Mouse (Mus musculus) heart, embryonic 11.5 days (tissue): ENCODE data around the gene Lmntd1. TPM values are rescaled to one million over a fixed set of nuclear protein-coding genes. Genes with fewer than 3 reads are reported as not detected.

Source experiments
- ATAC-seq: fragments of 200-750 bp; cut with Nextera tagmentation; replicated peaks from 2 replicates; pipeline ENCODE4 v1.8.0; 2017; ENCODE audit warnings: moderate library complexity; ENCODE audit not compliant: insufficient number of reproducible peaks, low FRiP score, low TSS enrichment
- H3K27ac ChIP-seq: fragments of 300-500 bp; sonication (generic); 2 replicates; pipeline ENCODE4 v1.5.1; 2014; ENCODE audit warnings: mild to moderate bottlenecking, low read depth, low read length
- H3K27me3 ChIP-seq: fragments of 300-500 bp; sonication (generic); 2 replicates; pipeline ENCODE4 v1.6.1; 2014; ENCODE audit warnings: mild to moderate bottlenecking, low read length, mixed read lengths; ENCODE audit not compliant: control insufficient read depth, insufficient read depth
- H3K36me3 ChIP-seq: fragments of 300-500 bp; sonication (generic); 2 replicates; pipeline ENCODE4 v1.6.1; 2014; ENCODE audit warnings: mild to moderate bottlenecking, low read length, moderate library complexity, mixed read lengths; ENCODE audit not compliant: control insufficient read depth, insufficient read depth
- H3K4me1 ChIP-seq: fragments of 300-500 bp; sonication (generic); 2 replicates; pipeline ENCODE4 v1.6.1; 2014; ENCODE audit warnings: low read length; ENCODE audit not compliant: control insufficient read depth, insufficient read depth
- H3K4me2 ChIP-seq: fragments of 300-500 bp; sonication (generic); 2 replicates; pipeline ENCODE4 v1.6.1; 2014; ENCODE audit warnings: mild to moderate bottlenecking, moderate library complexity
- H3K4me3 ChIP-seq: fragments of 300-500 bp; sonication (generic); 2 replicates; pipeline ENCODE4 v1.5.1; 2014; ENCODE audit warnings: low read depth, low read length
- H3K9ac ChIP-seq: fragments of 300-500 bp; sonication (generic); 2 replicates; pipeline ENCODE4 v1.6.1; 2014; ENCODE audit warnings: mild to moderate bottlenecking, low read depth, low read length, moderate library complexity
- H3K9me3 ChIP-seq: fragments of 300-500 bp; sonication (generic); replicated peaks from 2 replicates; pipeline ENCODE4 v1.6.1; 2016; ENCODE audit warnings: low read length; ENCODE audit not compliant: control insufficient read depth
- WGBS: fragments of 180-500 bp; shearing (Covaris S2); extraction: QIAGEN DNeasy Blood & Tissue Kit; methylation state at CpG from one replicate; pipeline ENCODE4 v1.1.7; 2014; ENCODE audit not compliant: insufficient replicate concordance; 5-methylcytosine and 5-hydroxymethylcytosine counted together
- polyA plus RNA-seq: library from polyadenylated mRNA; unstranded; fragments of >200 nt; fragmentation: Nextera tagmentation; extraction: Ambion mirVana; gene quantifications from 2 replicates; pipeline ENCODE4 v1.2.1, GENCODE M21; 2014

Gene Lmntd1
- polyA plus RNA-seq, 1 experiment from 2014 or later: 4.5 TPM

DNA sequence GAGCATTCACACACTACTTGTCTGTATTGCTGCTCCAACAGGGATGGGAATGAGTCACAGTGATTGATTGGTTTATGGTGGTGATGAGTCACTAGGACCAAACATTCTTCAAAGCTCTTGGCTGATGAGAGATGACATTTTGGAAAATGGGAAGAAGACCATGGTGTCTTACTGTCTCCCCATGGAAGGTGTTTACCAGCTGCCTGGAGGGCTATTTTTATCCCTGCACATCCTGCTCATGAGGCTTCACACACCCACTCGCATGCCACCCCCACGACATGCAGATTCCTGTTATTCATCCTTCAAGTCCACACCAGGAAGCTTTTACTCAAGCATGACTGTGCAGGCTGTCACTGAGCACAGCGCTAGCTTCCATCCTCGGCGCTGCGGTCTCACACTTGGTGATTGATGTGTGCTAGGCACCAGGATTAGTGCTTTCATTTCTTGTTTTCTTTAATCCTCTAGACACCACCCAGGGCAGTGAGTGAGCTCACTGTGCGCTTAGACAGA lies 240.4 kb downstream of the Lmntd1 start:
- Histone ChIP-seq H3K27me3 (no peaks in the 10 kb centered on the region; the same call in 1 of the 2 replicates), H3K4me2 (no peak overlapping the region), H3K4me3 (no peak overlapping the region), H3K27ac (no peak overlapping the region), H3K9me3 (no peaks in the 10 kb centered on the region), H3K36me3 (no peaks in the 10 kb centered on the region), H3K9ac (no peak overlapping the region), H3K4me1 (peaks cover 27% of the 10 kb centered on the region)
- ATAC-seq: no peak
- WGBS: 36% methylated on average over 7 of the region's 7 CpGs

GRCm38 (mm10) chr6:145372066-145372465 lies 242.1 kb downstream of the Lmntd1 start:
- H3K4me1 ChIP-seq: peaks cover 25% of the 10 kb centered on the region
- H3K9me3 ChIP-seq: no peaks in the 10 kb centered on the region
- 44% methylated on average over 2 of the region's 2 CpGs for WGBS
- ATAC-seq: no peak
- no peak overlapping the region for H3K27ac ChIP-seq
- no peak overlapping the region for H3K4me2 ChIP-seq
- H3K4me3 ChIP-seq: no peak overlapping the region
- peaks cover 3% of the 10 kb centered on the region for H3K27me3 ChIP-seq
- H3K9ac ChIP-seq: no peak overlapping the region
- H3K36me3 ChIP-seq: no peaks in the 10 kb centered on the region

DNA sequence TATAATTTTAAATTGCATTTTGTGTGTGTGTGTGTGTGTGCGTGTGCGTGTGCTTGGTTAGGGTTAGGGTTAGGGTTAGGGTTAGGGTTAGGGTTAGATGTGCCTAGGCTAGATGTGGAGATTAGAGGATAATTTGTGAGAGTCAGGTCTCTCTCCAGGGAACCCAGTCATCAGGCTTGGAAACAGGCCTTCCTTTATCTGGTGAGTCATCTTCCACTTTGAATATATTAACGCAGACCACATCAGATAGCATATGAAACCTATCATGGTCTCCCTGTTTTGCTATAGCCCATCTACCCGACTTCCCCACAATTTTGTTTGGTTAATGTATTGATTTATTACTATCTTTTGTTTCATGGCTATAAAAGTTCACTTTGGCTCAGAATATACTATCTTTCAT lies 242.5 kb downstream of the Lmntd1 start:
- 80% methylated on average over 4 of the region's 4 CpGs for WGBS
- no peak overlapping the region for H3K4me2 ChIP-seq
- no peak overlapping the region for H3K27ac ChIP-seq
- no peak overlapping the region for H3K9ac ChIP-seq
- no peak overlapping the region for H3K4me3 ChIP-seq
- H3K9me3 ChIP-seq: no peaks in the 10 kb centered on the region
- peaks cover 3% of the 10 kb centered on the region for H3K27me3 ChIP-seq
- peaks cover 25% of the 10 kb centered on the region for H3K4me1 ChIP-seq
- ATAC-seq: no peak
- no peaks in the 10 kb centered on the region for H3K36me3 ChIP-seq

DNA sequence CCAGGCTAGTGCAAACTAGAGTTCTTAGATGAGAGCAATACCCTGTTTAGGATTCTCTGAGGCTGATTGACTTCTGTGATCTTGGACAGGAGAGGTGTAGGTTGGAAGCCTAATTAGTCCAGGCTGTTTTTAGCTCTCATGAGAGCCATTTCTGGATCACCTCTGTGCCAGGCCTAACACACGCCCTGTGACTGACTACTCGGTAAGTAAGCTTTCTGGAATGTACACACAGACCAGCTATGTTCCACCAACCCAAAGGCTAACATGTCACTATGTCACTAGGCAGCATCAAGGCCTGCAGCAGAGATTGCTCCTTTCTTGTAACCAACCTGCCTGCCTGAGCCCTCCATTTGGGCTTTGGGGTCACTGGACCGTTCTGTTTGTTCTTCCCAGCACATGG lies 243.8 kb downstream of the Lmntd1 start:
- 56% methylated on average over 3 of the region's 3 CpGs for WGBS
- H3K9me3 ChIP-seq: no peaks in the 10 kb centered on the region
- H3K9ac ChIP-seq: no peak overlapping the region
- no peaks in the 10 kb centered on the region for H3K36me3 ChIP-seq
- no peak overlapping the region for H3K4me2 ChIP-seq
- no peak overlapping the region for H3K4me3 ChIP-seq
- no peak for ATAC-seq
- H3K27me3 ChIP-seq: peaks cover 3% of the 10 kb centered on the region; the same call in 1 of the 2 replicates
- H3K27ac ChIP-seq: no peak overlapping the region
- peaks cover 25% of the 10 kb centered on the region for H3K4me1 ChIP-seq

- Histone ChIP-seq H3K9me3 (no peaks in the 10 kb centered on the region), H3K4me2 (no peak overlapping the region), H3K4me1 (peaks cover 25% of the 10 kb centered on the region), H3K36me3 (no peaks in the 10 kb centered on the region), H3K27me3 (peaks cover 3% of the 10 kb centered on the region; the same call in 1 of the 2 replicates), H3K27ac (no peak overlapping the region), H3K9ac (no peak overlapping the region), H3K4me3 (no peak overlapping the region)
- 49% methylated on average over 4 of the region's 4 CpGs for WGBS
- ATAC-seq: no peak
Measured at GRCm38 (mm10) chr6:145369290-145369689, 244.8 kb downstream of the Lmntd1 start.

DNA sequence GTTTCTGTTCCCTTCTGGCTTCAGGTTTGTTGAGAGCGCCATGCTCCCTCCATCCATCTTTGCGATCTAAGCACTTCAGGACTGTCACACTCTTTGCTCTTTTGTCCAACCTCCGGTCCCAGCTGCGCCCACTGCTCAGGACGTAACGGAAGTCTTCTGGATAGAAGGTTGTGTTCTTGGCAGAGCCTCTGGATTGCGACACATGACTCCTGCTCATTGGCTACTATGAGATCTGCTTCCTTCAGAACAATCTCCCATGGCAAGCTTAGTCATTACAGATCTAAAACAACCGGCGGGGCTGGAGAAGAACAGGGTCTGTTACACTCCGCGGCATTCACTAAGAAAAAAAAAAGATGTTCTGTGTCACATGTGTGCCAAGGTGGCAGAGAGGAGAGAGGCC lies 247.6 kb downstream of the Lmntd1 start:
- ATAC-seq: no peak
- Histone ChIP-seq H3K27ac (no peak overlapping the region), H3K36me3 (no peaks in the 10 kb centered on the region), H3K4me2 (no peak overlapping the region), H3K4me3 (no peak overlapping the region), H3K27me3 (peaks cover 8% of the 10 kb centered on the region), H3K4me1 (peaks cover 20% of the 10 kb centered on the region), H3K9ac (no peak overlapping the region), H3K9me3 (no peaks in the 10 kb centered on the region)
- 91% methylated on average over 11 of the region's 11 CpGs for WGBS

DNA sequence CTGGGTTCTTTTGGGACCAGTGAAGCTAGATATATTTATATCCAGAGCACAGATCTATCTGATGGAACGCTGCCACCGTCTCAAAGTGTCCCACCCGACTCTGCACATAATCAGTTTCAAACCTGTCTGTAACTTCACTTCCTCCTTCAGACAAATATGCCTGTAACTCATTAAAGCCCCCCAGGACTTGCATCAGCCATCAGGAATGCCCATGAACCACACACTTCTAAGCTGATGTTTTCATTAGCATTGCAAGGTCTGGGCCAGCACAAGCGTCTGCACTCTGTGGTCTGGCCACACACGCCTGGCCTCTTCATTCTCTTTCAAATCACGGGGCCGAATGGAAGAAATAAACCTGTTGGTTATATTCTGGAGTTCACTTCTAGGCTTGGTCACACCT lies 250.4 kb downstream of the Lmntd1 start:
- no peak overlapping the region for H3K27ac ChIP-seq
- WGBS: 59% methylated on average over 7 of the region's 7 CpGs
- H3K27me3 ChIP-seq: peaks cover 8% of the 10 kb centered on the region
- no peaks in the 10 kb centered on the region for H3K36me3 ChIP-seq
- no peaks in the 10 kb centered on the region for H3K9me3 ChIP-seq
- H3K4me1 ChIP-seq: no peaks in the 10 kb centered on the region; the same call in 1 of the 2 replicates
- no peak for ATAC-seq
- no peak overlapping the region for H3K4me2 ChIP-seq
- H3K9ac ChIP-seq: no peak overlapping the region
- no peak overlapping the region for H3K4me3 ChIP-seq

DNA sequence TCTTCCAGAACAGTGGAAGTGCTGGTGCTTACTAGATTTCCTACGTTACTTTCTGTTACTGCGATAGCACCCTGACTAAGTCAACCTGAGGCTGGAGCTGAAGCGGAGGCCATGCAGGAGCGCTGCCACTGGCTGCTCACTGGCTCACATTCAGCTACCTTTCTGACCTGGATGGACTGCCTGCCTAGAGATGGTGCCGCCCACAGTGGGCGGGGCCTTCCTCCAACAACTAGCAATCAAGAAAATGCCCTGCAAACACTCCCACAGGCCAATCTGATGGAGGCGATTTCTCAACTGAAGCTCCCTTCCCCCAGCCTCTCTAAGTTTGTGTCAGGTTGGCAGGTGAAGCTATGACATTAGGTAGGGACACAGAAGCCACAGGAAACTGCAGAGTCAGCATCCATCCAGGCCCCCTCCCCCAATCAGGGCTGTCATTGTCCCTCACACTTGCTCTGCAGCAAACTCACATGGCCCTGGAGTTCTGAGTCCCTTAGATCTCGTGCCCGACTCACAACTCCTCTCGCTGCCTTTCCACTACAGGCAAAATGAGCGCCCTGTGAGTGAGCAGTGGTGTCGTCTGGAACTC lies 252.9 kb downstream of the Lmntd1 start:
- Histone ChIP-seq H3K36me3 (no peaks in the 10 kb centered on the region), H3K9ac (no peak overlapping the region), H3K9me3 (no peaks in the 10 kb centered on the region), H3K4me2 (no peak overlapping the region), H3K27me3 (peaks cover 5% of the 10 kb centered on the region; the same call in 1 of the 2 replicates), H3K4me3 (no peak overlapping the region), H3K27ac (no peak overlapping the region), H3K4me1 (no peaks in the 10 kb centered on the region)
- WGBS: 53% methylated on average over 12 of the region's 12 CpGs
- no peak; the same call in 1 of the 2 replicates for ATAC-seq
